Mouse (Mus musculus) left cerebral cortex, adult 9 months (tissue): ENCODE data around the gene Gm49486.
"Not testable (repeated sequence)": the region's sequence is repeated elsewhere in the genome, so short reads cannot be mapped to it uniquely, and the experiment has no call there.

Experiments used
- DNase-seq, 2 experiments: peaks; one replicate each; pipeline ENCODE4 v3.0.0; 2022; ENCODE audit warnings: low spot score in 2 of 2

The Gm49486 gene

GRCm38 (mm10) chr15:79224685-79225084, 4.5 kb upstream of the Gm49486 start:
- peak; percentile 72 to 96 for DNase-seq

DNA sequence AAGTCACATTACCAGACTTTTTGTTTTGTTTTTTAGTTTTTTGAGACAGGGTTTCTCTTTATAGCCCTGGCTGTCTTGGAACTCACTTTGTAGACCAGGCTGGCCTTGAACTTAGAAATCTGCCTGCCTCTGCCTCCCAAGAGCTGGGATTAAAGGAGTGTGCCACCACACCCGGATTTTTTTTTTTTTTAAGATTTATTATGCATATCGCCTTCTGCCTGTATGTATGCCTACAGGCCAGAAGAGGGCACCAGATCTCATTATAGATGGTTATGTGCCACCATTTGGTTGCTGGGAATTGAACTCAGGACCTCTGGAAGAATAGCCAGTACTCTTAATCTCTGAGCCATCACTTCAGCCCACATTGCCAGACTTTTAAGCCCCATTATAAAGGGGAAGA, 3.4 kb upstream of the Gm49486 start:
- DNase-seq = not testable (repeated sequence)

DNA sequence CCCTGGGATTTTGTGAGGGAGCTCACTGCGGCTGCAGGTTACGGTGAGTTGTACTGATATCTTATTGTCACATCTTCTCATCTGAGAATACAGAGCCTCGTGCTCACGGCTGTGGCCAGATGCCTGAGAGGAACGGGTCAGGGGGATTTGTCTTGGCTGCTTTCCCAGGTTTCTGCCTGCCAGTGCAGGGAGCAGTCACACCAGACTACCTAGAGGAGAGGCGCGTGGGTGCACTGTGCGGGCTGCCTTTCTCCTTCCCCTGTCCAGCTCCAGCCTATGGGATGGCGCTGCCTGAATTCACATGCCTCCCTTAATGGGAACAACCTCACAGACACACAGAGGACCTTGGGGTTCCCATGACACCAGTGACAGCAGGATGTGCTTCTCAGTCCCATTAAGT, 6.1 kb downstream of the Gm49486 start:
- no peak for DNase-seq

DNA sequence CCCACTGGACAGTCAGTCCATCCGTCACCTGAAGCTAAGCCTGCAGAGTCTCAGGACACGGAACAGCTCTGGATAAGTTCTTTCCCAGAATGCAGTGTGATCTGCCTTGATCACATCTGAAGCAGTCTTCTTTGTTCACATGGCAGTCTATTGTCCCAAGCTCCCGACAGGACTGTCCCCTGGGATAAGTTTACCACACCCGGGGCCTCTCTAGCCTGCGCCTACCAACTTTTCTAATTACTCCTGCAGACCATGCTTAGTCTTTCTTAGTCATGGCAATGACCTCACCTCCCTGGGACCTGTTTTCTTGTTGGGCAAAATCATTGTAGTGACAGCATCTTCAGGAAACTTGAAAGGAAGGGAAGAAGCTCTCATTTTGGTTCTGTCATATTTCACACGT, 8.8 kb downstream of the Gm49486 start:
- DNase-seq = no peak

- no peak for DNase-seq
Observed at GRCm38 (mm10) chr15:79242574-79243233, 13.5 kb downstream of the Gm49486 start.

GRCm38 (mm10) chr15:79243234-79244042, 14.2 kb downstream of the Gm49486 start:
- DNase-seq = peak; percentile 98 to 99

DNA sequence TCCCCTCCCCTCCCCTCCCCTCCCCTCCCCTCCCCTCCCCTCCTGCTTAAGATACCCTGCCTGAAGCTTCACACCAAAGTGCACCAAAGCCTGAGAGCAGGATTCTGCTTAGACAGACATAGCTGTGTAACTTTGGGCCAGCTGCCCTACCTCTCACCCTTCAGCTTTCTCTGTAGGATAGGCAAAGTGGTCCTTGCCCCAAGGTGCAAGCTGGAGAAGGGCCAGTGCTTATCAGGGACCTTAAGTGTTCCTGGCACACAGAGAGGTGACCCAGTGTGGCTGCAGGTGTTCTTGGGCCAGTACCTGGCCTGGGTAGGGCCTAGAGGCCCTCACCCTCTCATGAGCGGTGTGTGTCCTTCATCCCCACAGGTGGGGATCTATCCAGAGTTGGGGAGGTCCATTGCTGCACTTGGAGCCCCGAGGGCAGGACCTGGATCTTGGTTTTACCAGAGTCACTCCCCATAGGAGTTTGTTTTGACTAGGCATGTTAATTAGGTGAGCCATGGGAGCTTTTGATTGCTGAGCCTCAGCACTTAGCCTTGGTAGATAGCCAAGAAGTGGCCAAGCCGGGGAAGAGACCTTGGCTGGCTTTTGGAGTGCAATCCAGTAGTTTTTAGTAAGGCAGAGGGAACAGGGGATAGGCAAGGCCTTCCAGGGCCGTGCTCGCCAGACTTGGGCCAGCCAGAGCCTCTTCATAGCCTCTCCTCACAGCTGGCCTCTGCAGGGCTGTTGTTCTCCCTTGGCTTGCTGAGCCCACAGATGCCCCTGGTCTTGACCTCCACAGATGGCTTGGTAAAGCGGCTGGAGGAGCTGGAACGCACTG, 15.1 kb downstream of the Gm49486 start:
- no peak for DNase-seq

GRCm38 (mm10) chr15:79245321-79245720, 16.1 kb downstream of the Gm49486 start:
- DNase-seq = no peak

DNA sequence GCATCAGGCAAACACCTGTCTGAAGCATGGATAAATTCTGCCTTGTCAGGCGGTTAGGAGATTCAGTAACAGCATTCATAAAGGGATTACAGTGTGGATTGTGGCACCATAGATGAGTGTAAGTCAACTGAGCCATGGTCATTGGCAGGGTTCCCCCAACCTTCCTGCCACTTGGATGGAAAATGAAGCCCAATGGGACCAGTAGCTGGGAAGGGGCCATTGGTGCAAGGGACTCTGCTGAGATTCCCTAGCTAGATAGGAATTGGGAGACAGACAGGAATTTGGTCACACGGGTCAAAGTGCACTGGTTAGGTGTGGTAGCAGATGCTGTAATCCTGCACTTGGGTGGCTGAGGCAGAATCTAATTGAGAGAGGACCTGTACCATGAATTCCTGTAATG, 21.0 kb downstream of the Gm49486 start:
- DNase-seq = no peak

DNA sequence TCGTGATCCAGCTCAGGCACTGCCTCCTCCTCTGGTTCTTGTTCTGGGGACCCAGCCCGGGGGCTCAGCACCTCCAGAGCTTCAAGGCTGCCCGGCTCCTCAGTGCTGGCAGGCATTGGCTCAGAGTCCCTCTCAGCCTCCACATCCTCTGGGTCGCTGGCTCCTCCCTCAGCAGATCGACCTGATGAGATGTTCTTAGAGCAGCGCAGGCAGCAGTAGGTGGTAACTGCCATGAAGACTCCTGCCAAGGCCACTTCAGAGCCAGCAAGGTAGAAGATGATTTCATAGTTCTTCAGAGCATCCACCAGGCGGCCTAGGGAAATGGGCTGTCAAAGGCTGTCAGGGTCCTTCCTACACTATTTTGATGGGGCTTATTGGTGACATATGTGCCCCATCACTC, 22.0 kb downstream of the Gm49486 start:
- DNase-seq = no peak

DNA sequence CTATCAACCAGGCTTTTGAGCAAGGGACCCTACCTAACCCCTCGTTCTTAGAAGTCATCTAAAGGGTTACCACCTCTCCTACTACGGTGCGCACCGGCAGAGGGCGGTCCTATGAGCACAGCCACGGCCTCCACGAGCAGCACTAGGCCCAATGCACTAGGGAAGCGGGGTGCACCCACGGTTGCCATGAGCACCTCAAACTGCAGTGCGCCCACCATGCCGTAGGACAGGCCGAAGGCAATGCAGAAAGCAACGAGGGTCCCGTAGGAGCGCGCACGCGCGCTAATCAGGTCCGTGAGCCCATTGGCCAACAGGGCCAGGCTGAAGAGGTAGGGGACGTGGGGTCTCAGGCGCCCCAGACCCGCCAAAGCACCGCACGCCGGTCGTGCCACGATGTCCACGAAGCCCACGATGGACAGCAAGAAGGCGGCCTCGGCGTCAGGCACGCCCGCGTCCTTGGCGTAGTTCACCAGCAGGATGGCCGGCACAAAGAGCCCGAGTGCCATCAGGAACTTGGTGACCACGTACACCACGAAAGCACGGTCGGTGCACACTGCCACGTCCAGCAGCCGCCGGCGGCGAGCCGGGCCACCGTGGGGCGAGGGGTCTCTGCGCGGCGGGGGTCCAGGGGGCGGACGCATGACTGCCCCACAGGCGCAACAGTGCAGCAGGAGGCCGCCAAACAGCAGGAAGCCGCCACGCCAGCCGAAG, 22.7 kb downstream of the Gm49486 start:
- DNase-seq = no peak

GRCm38 (mm10) chr15:79252580-79252979, 23.4 kb downstream of the Gm49486 start:
- no peak for DNase-seq

DNA sequence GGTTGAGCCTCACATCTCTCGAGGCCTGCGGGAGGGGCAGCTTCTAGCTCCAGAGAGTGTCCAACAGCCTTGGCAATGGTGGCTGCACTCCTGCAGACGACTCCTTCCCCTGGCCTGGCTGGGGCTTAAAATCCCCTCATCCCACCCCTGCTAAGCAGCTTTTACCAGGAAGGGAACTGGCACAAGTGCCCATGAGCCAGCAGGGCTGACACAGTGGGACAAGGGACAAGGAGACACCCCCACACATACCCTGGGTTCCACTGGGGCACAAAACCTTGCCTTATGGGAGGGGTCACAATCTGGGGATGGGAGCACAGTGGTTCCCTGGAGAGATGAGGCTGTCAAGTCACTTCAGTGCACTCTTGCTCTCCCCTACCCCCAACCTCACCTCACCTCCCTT, 25.5 kb downstream of the Gm49486 start, which contains the start of gene Slc16a8:
Gene Slc16a8 (minus strand): TSS at position 101 of the 400 bp plus-strand sequence.
- DNase-seq = no peak

GRCm38 (mm10) chr15:79258521-79258920, 29.3 kb downstream of the Gm49486 start:
- no peak for DNase-seq

- peak in 1 of 2 experiments; percentile 54 for DNase-seq
Observed at GRCm38 (mm10) chr15:79261095-79261725, 32.0 kb downstream of the Gm49486 start.

DNA sequence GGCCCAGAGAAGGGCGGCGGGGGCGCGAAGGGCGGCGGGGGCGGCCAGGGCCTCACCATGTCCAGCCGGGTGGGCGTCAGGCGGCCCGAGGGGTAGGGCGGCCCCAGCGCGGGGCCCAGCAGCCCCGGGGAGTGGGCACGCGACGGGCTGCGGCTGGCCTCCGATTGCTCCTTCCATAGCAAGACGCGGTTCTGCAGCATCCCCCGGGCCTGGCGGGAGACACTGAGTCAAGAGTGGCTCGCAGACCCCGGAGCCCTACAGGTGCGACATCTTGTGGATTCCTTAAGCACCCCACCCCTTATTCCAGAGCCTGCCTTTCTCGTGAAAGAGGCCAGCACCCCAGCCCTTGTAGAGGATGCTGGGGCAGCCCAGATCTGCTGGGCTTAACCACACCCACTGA, 32.6 kb downstream of the Gm49486 start:
- DNase-seq = no peak

- no peak for DNase-seq
Observed at GRCm38 (mm10) chr15:79262375-79262774, 33.2 kb downstream of the Gm49486 start.

GRCm38 (mm10) chr15:79262786-79263309, 33.7 kb downstream of the Gm49486 start:
- DNase-seq = no peak

- no peak for DNase-seq
Observed at GRCm38 (mm10) chr15:79263726-79264125, 34.5 kb downstream of the Gm49486 start.

DNA sequence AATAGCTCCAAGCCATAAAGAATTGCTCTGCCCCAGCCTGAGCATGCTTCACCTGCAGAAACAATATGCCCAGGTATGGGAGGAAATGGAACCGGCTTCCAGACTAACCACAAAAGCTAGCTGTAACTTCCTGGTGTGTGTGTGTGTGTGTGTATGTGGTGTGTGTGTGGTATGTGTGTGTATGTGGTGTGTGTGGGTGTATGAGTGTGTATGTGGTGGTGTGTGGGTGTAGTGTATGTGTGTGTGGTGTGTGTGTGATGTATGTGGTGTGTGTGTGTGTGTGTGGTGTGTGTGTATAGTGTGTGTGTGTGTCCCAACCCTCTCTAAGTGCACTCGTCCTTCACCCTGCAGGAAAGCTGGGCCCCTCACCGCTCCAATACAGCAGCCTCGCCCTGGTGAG, 36.2 kb downstream of the Gm49486 start:
- no peak for DNase-seq

- no peak for DNase-seq
Observed at GRCm38 (mm10) chr15:79268521-79268920, 39.3 kb downstream of the Gm49486 start.
